Mouse (Mus musculus): ENCODE data around the gene Nutm1. TPM values are rescaled to one million over a fixed set of nuclear protein-coding genes. Genes with fewer than 3 reads are reported as not detected.
"Not testable (repeated sequence)": the region's sequence is repeated elsewhere in the genome, so short reads cannot be mapped to it uniquely, and the experiment has no call there.

Nutm1 gene
- not detected in 2 replicates for polyA plus RNA-seq (2015; fragmentation: Nextera tagmentation; extraction: Ambion mirVana)

DNA sequence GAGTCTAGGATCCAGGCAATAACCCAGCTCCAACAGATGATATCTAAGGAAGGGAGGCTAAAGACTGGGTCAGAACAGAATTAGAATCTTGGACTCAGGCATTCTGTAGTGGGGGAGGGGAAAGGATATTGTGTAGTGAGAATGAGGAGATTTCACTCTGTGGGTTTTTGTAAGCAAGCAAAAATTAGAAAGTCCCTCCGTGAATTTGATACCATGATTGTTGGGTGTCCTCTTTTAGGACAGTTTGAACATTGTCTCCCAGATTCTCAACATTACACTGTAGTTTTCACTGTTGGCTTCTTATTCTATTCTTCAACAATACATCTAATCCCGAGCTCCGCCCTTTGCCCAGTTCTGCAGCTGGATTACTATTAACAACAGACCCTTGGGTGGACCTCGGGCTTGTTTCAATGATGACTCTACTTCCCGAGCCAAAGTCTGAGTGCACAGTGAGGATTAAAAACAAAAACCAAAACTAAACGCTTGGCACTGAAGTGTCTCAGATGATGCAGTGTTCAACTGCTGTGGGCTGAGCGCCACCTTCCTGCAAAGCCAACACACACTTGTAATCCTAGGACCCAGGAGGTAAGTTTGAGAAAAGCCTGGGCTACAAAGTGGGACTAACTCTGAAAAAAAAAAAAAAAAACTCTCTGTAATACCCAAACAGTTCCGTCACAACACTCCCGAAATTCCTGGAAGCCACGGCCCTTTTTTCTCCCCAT lies at the start of gene Nutm1:
Nutm1 (minus strand) TSS at position 51 of the 722 bp plus-strand sequence.
- 77% methylated on average over 10 of the region's 10 CpGs for WGBS

DNA sequence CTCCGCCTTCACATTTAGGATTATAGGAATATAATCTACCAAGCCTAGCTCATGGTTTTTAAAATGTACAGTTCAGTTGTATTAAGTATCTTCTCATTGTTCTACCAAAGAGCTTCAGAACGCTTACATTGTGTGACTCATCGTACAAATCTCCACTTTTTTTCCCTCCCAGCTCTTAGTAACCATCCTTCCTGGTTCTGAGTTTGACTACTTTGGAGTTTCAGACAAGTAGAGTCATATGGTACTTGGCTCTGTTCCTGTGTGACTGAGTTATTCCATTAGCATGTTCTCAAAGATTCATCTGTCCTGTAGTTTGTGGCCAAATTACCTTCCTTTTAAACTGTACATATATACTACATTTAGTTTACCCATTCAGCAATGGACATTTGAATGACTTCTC lies 49.6 kb upstream of the Nutm1 start:
- no peak overlapping the region for H3K4me3 ChIP-seq (replicated peaks; ENCODE audit: low read length)
- no peaks in the 10 kb centered on the region for H3K36me3 ChIP-seq (ENCODE audit: control insufficient read depth, insufficient read depth)
- ATAC-seq: no peak
- 94% methylated on average over 3 of the region's 3 CpGs for WGBS
- no peaks in the 10 kb centered on the region for H3K9me3 ChIP-seq (ENCODE audit: control insufficient read depth, low read length)
- H3K27me3 ChIP-seq (replicated peaks; ENCODE audit: control insufficient read depth, insufficient read depth, low read length): no peaks in the 10 kb centered on the region
- no peaks in the 10 kb centered on the region for H3K4me1 ChIP-seq (replicated peaks; ENCODE audit: control insufficient read depth, insufficient read depth, low read length)
- H3K27ac ChIP-seq (ENCODE audit: low read length): no peak overlapping the region
- no peak overlapping the region for H3K4me2 ChIP-seq (ENCODE audit: low read length)
- no peak overlapping the region for H3K9ac ChIP-seq (replicated peaks; ENCODE audit: low read depth, low read length)

More for the DNA sequence above, at the start of gene Nutm1:
- no peak within 1 kb of the TSS for H3K4me3 ChIP-seq (replicated peaks; ENCODE audit: low read length)
- no peak within 1 kb of the TSS for H3K27ac ChIP-seq (ENCODE audit: low read length)
- no peaks in the 10 kb centered on the region for H3K27me3 ChIP-seq (replicated peaks; ENCODE audit: control insufficient read depth, insufficient read depth, low read length)
- H3K36me3 ChIP-seq (ENCODE audit: control insufficient read depth, insufficient read depth): no peaks in the 10 kb centered on the region
- no peak within 1 kb of the TSS for H3K4me2 ChIP-seq (ENCODE audit: low read length)
- H3K4me1 ChIP-seq (replicated peaks; ENCODE audit: control insufficient read depth, insufficient read depth, low read length): peaks cover 9% of the 10 kb centered on the region
- no peak for ATAC-seq
- H3K9me3 ChIP-seq (ENCODE audit: control insufficient read depth, low read length): no peaks in the 10 kb centered on the region
- no peak within 1 kb of the TSS for H3K9ac ChIP-seq (replicated peaks; ENCODE audit: low read depth, low read length)

DNA sequence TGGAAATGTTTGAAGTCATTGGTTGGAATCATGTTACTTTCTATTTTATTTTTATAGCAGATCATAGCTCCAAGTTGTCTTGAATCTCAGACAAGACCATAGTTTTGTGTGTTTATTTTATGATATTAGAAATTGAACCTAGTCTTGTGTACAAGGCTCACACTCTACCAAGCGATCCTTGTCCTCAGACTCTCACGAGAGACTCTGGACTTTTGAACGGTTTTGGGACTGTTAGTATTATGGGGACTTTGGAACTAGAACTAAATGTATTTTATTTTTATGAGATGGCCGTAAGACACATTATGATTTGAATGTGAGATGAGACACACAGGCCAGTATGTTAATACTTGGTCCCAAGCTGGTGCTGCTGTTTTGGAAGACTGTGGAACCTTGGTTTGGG lies 39.1 kb upstream of the Nutm1 start:
- no peak overlapping the region for H3K4me3 ChIP-seq (replicated peaks; ENCODE audit: low read length)
- no peaks in the 10 kb centered on the region for H3K9me3 ChIP-seq (ENCODE audit: control insufficient read depth, low read length)
- no peak for ATAC-seq
- no peak overlapping the region for H3K9ac ChIP-seq (replicated peaks; ENCODE audit: low read depth, low read length)
- WGBS: 96% methylated on average over 4 of the region's 4 CpGs
- H3K36me3 ChIP-seq (ENCODE audit: control insufficient read depth, insufficient read depth): no peaks in the 10 kb centered on the region
- no peaks in the 10 kb centered on the region for H3K27me3 ChIP-seq (replicated peaks; ENCODE audit: control insufficient read depth, insufficient read depth, low read length)
- no peak overlapping the region for H3K4me2 ChIP-seq (ENCODE audit: low read length)
- no peaks in the 10 kb centered on the region for H3K4me1 ChIP-seq (replicated peaks; ENCODE audit: control insufficient read depth, insufficient read depth, low read length)
- H3K27ac ChIP-seq (ENCODE audit: low read length): no peak overlapping the region

DNA sequence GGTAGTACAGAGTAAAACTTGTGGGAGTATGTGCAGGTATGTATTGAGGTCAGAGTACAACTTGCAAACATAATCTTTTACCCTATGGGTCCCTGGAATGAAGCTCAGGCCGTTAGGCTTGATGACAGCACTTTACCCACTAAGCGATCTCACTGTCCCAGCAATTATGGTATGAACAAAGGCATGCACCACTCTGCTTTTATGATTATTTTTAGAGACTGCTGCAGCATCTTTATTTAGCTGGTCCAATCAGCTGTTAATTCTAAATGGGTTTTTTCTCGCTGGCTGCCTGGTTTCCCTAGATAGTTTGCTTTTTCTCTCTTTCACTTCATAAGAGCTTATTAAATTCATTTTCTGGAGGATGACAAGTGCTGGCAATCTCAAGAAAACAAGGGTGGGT lies 37.1 kb upstream of the Nutm1 start:
- H3K4me2 ChIP-seq (ENCODE audit: low read length): no peak overlapping the region
- no peak overlapping the region for H3K27ac ChIP-seq (ENCODE audit: low read length)
- WGBS: 61% methylated on average over 3 of the region's 3 CpGs
- H3K9me3 ChIP-seq (ENCODE audit: control insufficient read depth, low read length): no peaks in the 10 kb centered on the region
- H3K4me1 ChIP-seq (replicated peaks; ENCODE audit: control insufficient read depth, insufficient read depth, low read length): no peaks in the 10 kb centered on the region
- ATAC-seq: peak; percentile 54; the same call in 1 of the 2 replicates
- H3K4me3 ChIP-seq (replicated peaks; ENCODE audit: low read length): no peak overlapping the region
- H3K27me3 ChIP-seq (replicated peaks; ENCODE audit: control insufficient read depth, insufficient read depth, low read length): no peaks in the 10 kb centered on the region
- no peaks in the 10 kb centered on the region for H3K36me3 ChIP-seq (ENCODE audit: control insufficient read depth, insufficient read depth)
- no peak overlapping the region for H3K9ac ChIP-seq (replicated peaks; ENCODE audit: low read depth, low read length)

DNA sequence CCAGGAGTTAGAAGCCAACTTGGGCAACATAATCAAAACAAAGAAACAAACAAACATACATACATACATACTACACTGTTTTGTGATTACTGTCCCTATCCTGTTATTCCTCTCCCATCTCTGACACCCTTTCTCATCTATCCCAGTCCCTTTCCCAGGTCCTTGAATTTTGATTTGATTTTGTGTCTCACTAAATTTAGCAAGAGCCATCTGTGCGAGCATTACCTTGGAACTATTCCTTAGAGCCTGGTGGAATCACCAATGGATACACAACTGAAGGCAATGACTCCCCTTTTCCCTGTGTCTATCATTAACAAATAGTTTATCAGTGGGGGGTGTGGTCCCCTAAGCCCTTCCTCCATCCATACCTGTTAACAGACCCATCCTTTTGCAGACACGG lies 33.7 kb upstream of the Nutm1 start:
- Histone ChIP-seq H3K9ac (replicated peaks; ENCODE audit: low read depth, low read length) (no peak overlapping the region), H3K4me3 (replicated peaks; ENCODE audit: low read length) (no peak overlapping the region), H3K9me3 (ENCODE audit: control insufficient read depth, low read length) (no peaks in the 10 kb centered on the region), H3K27ac (ENCODE audit: low read length) (no peak overlapping the region), H3K4me2 (ENCODE audit: low read length) (no peak overlapping the region), H3K27me3 (replicated peaks; ENCODE audit: control insufficient read depth, insufficient read depth, low read length) (no peaks in the 10 kb centered on the region), H3K4me1 (replicated peaks; ENCODE audit: control insufficient read depth, insufficient read depth, low read length) (no peaks in the 10 kb centered on the region), H3K36me3 (ENCODE audit: control insufficient read depth, insufficient read depth) (no peaks in the 10 kb centered on the region)
- ATAC-seq: no peak
- WGBS: 80% methylated on average over 2 of the region's 2 CpGs

DNA sequence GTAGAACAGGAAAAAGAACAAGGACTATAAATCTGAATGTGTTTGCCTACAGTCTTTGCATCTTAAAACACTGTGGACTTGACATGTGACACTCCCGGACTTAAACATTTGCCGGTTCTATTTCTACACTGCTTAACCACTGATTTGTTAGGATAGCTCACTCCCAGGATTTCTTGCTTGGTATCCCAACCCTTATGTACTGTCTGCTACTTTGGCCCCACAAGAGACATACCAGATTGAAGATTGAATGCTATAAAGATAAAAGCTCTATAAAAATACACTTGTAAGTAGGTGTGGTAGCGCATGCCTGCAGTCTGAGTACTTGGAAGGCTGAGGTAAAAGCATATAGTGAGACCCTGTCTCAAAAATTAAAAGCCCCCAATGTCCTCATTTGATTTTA lies 30.4 kb upstream of the Nutm1 start:
- Histone ChIP-seq H3K27ac (ENCODE audit: low read length) (no peak overlapping the region), H3K9ac (replicated peaks; ENCODE audit: low read depth, low read length) (no peak overlapping the region), H3K36me3 (ENCODE audit: control insufficient read depth, insufficient read depth) (no peaks in the 10 kb centered on the region), H3K27me3 (replicated peaks; ENCODE audit: control insufficient read depth, insufficient read depth, low read length) (no peaks in the 10 kb centered on the region), H3K9me3 (ENCODE audit: control insufficient read depth, low read length) (no peaks in the 10 kb centered on the region), H3K4me2 (ENCODE audit: low read length) (no peak overlapping the region), H3K4me3 (replicated peaks; ENCODE audit: low read length) (no peak overlapping the region), H3K4me1 (replicated peaks; ENCODE audit: control insufficient read depth, insufficient read depth, low read length) (peaks cover 2% of the 10 kb centered on the region)
- 93% methylated on average over 3 of the region's 3 CpGs for WGBS
- ATAC-seq: no peak

DNA sequence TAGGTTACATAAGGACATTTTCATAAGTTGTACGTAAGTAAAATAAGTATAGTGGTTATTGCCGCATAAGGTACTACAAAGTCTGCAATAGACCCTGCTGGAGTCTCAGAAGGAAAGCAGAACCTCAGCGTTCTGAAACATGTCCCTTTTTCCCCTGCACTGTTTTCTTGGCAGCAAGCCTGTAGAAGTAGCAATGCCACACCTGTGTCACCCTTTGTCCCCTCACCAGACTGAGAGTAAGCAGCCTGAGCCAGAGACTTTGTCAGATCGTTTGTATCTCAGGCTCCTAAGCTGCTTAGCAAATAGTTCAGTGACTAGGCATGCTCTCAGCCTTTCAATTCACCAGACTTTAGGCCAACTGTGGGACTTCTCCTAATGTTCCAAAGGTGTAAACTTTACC lies 28.0 kb upstream of the Nutm1 start:
- no peak for ATAC-seq

DNA sequence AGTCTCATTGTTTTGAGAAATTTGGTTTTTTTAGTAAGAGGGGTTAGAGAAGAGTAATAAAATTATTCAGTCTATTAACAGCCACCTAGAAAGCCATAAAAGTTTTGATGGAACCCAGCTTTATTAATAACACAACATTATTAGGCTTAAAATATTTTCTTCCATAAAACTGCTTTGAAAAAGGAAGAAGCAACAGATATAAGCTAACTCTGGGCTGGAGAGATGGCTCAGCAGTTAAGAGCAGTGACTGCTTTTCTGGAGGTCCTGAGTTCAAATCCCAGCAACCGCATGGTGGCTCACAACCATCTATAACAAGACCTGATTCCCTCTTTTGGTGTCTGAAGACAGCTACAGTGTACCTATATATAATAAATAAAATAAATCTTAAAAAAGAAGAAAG lies 27.0 kb upstream of the Nutm1 start:
- H3K9me3 ChIP-seq (ENCODE audit: control insufficient read depth, low read length); H3K9ac ChIP-seq (replicated peaks; ENCODE audit: low read depth, low read length); H3K27me3 ChIP-seq (replicated peaks; ENCODE audit: control insufficient read depth, insufficient read depth, low read length); ATAC-seq; H3K4me2 ChIP-seq (ENCODE audit: low read length); H3K27ac ChIP-seq (ENCODE audit: low read length); H3K36me3 ChIP-seq (ENCODE audit: control insufficient read depth, insufficient read depth); H3K4me1 ChIP-seq (replicated peaks; ENCODE audit: control insufficient read depth, insufficient read depth, low read length); H3K4me3 ChIP-seq (replicated peaks; ENCODE audit: low read length): not testable (repeated sequence)
- WGBS: 92% methylated on average over 1 of the region's 1 CpGs

More for the DNA sequence above, 28.0 kb upstream of the Nutm1 start:
- Histone ChIP-seq H3K36me3 (ENCODE audit: control insufficient read depth, insufficient read depth) (no peaks in the 10 kb centered on the region), H3K4me2 (ENCODE audit: low read length) (no peak overlapping the region), H3K4me1 (replicated peaks; ENCODE audit: control insufficient read depth, insufficient read depth, low read length) (peaks cover 7% of the 10 kb centered on the region), H3K9me3 (ENCODE audit: control insufficient read depth, low read length) (no peaks in the 10 kb centered on the region), H3K9ac (replicated peaks; ENCODE audit: low read depth, low read length) (no peak overlapping the region), H3K27ac (ENCODE audit: low read length) (no peak overlapping the region), H3K4me3 (replicated peaks; ENCODE audit: low read length) (no peak overlapping the region), H3K27me3 (replicated peaks; ENCODE audit: control insufficient read depth, insufficient read depth, low read length) (no peaks in the 10 kb centered on the region)
- WGBS: 59% methylated on average over 4 of the region's 4 CpGs

DNA sequence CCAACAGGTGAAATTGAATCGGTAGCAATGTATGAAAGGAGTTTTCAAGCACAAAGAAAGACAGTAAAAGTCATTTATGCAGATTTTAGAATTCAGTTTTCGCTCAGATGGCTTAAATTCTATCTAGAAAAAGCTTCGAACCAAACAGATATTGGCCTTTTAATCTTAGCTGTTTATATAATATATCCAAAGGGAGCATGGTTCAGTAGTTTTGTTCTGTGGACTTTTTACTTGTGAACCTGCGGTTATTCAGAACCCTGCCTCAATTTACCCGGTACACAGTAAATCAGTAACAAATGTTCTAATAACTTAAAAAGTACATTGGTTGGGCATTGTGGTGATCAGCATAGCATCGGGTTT lies 25.9 kb upstream of the Nutm1 start:
- no peaks in the 10 kb centered on the region for H3K27me3 ChIP-seq (replicated peaks; ENCODE audit: control insufficient read depth, insufficient read depth, low read length)
- peak overlapping the region; percentile 80 for H3K4me2 ChIP-seq (ENCODE audit: low read length)
- 57% methylated on average over 6 of the region's 6 CpGs for WGBS
- no peak overlapping the region for H3K9ac ChIP-seq (replicated peaks; ENCODE audit: low read depth, low read length)
- no peak overlapping the region; the same call in 1 of the 2 replicates for H3K4me3 ChIP-seq (replicated peaks; ENCODE audit: low read length)
- no peak overlapping the region for H3K27ac ChIP-seq (ENCODE audit: low read length)
- no peaks in the 10 kb centered on the region for H3K9me3 ChIP-seq (ENCODE audit: control insufficient read depth, low read length)
- H3K36me3 ChIP-seq (ENCODE audit: control insufficient read depth, insufficient read depth): no peaks in the 10 kb centered on the region
- peaks cover 7% of the 10 kb centered on the region for H3K4me1 ChIP-seq (replicated peaks; ENCODE audit: control insufficient read depth, insufficient read depth, low read length)
- no peak for ATAC-seq

Data from forebrain, embryonic 16.5 days (tissue).